Mouse (Mus musculus) adrenal gland (tissue): ENCODE data around the gene Gm5416.
"Not testable (repeated sequence)": the region's sequence is repeated elsewhere in the genome, so short reads cannot be mapped to it uniquely, and the experiment has no call there.

Experiments
- intact Hi-C: fragments of 180-260 bp; cut with DNase I; formaldehyde crosslinking; loops from one replicate; pipeline ENCODE4 v1.15.1; 2025
- long read RNA-seq, 2 experiments: library from polyadenylated mRNA; unstranded; transcript quantifications; one replicate each; pipeline ENCODE4 v2.0.0; 2020; ENCODE audit warnings: borderline replicate concordance in 1 of 2; ENCODE audit not compliant: insufficient replicate concordance in 1 of 2

Gm5416 gene
- long read RNA-seq, experiment 1 = 0 reads
- long read RNA-seq, experiment 2 = 0 reads

DNA sequence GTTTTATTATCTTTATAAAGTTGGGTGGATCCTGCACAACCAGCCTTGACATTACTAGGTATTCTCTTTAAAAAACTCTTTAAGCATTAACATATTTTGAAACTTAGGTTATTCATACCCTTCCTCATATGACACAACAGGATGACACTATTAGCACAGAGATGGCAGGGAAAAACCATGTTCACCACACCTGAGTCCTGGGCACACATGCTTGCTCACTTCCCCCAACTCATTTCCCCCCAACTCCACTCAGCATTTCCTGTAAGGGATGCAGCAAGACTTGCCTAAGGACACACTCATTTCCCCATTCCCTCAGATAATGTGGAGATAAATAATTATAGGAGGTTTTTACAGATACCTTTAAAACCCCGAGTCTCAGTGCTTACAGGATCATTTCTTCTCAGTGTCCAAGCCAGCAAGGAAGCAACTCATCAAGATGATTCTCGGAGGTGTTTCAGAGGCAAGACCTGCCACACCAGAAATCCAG, at the start of gene Gm5416:
Gene Gm5416 (plus strand): TSS at position 437 of the 487 bp plus-strand sequence.
- intact Hi-C loops = loop anchor here (5.0 kb wide), 1 partner anchor 262 kb away; no protein-coding TSS in a partner anchor

DNA sequence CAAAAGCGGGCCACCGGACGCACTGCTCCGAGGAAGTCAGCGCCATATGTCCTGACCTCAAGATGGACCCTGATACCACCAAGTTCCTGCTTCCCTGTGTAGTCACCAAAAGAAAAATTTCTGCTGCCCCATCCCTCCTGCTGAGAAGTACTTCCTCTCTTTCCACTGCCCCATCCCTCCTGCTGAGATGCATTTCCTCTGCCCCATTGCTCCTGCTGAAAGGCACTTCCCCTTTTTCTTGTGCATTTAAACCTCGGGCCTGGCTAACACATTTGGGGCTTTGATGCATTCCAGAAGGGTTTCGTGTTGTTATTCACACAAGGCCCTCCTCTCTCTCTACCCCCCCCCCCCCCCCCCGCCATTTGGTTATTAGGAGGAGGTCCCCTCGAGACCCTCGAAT, 42.4 kb upstream of the Gm5416 start:
- intact Hi-C loops = not testable (repeated sequence)

DNA sequence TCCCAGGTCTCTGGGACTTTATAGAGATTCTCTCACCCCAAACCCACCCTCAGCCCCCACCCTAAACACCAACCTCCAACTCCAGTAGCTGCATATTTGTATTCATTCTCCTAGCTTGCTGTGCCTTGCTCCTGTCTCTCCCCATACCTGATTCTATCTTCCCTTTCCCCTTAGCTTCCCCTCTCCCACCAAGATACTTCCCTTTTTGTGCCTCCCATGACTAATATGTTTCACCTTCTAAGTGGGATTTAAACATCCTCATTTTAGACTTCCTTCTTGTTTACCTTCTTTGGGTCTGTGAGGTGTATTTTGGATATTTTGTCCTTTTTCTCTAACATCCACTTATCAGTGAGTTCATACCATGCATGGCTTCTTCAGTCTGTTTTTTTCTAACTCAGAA, 34.1 kb upstream of the Gm5416 start:
- intact Hi-C loops = no loop called here

DNA sequence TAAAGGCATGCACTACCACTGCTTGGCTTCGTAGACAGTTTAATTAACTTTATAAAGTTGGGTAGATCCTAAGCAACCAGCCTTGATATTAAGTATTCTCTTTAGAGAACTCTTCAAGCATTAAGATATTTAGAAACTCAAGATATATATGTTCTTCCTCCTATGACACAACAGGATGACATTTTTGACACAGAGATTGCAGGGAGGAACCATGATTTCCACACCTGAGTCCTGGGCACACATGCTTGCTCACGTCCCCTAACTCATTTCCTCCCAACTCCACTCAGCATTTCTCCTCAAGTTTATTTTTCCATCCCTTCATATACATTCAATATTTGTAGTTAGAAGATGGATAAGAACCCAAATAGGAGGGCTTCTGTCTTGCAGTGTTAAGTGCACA, 30.3 kb upstream of the Gm5416 start:
- intact Hi-C loops = no loop called here

DNA sequence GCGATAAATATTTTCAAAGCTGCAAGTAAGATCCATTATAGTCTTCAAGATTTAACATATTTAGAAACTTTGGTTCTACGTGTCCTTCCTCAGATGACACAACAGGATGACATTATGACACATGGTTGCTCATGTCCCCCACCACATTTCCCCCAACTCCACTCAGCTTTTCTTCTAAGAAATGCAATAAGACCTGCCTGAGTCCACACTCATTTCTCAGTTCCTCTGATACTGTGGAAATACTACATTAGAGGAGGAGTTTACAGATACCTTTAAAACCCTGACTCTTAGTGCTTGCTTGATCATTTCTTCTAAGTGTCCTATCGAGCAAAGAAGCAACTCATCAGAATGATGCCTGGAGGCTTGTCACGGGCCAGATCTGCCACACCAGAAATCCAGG, 26.3 kb upstream of the Gm5416 start, which contains the start of gene Gm5483:
Gene Gm5483 (plus strand): TSS at position 301 of the 400 bp plus-strand sequence.
- intact Hi-C loops = not testable (repeated sequence)

DNA sequence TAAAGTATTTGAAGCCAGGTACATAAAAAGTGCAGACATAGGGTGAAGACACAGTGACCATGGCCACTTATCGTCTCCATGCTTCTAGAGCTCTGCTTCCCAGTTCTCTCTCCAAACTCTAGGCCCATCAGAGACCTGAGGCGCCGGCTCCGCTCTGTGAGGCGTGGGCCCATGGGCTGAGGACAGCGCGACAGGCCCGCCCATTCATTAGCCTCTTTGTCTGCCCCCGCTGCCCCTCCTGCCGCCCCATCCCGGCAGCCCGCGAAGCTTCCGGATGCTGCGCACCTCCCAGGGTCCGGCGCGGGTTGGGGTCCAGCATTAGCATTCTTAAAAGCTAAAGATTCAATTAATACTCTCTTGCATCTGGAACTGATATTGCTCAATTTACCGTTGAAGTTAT, 11.0 kb upstream of the Gm5416 start:
- intact Hi-C loops = no loop called here

DNA sequence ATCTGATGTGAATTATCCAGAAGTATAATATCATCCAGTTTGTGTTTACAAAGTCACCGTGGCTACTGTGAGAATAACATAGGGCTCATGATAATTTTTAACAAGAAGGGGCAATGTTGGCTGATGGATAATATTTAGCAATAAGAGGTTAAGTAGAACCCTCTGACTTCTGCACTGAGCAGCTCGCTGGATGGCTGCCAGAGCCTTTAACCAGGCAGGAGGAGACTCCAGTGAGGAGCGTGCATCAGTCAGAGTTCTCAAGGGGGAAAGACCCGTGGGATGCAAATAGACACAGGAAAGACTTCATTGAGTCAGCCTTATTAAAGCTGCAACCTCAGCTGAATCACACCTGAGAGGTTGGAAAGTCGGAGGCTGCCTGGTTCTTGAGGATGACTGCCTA, 6.4 kb upstream of the Gm5416 start:
- intact Hi-C loops = no loop called here

DNA sequence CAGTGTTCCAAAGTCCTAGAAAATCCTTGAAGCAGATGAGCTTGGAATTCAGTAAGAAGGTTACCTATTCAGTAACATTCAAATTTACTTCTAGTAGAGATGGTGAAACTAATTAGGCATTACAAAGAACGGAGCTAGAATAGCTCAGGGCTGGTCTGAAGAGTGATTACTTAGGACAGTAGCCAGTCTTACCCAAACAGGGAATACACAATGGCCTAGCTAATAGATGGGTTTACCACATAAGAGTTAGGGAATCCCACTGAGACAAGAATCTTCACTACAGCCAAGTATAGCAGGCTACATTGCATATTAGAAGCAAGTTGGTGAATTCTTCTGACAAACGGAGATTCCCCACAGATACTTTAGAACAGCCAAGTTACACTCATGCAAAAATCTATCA, 4.5 kb upstream of the Gm5416 start:
- intact Hi-C loops = not testable (repeated sequence)

DNA sequence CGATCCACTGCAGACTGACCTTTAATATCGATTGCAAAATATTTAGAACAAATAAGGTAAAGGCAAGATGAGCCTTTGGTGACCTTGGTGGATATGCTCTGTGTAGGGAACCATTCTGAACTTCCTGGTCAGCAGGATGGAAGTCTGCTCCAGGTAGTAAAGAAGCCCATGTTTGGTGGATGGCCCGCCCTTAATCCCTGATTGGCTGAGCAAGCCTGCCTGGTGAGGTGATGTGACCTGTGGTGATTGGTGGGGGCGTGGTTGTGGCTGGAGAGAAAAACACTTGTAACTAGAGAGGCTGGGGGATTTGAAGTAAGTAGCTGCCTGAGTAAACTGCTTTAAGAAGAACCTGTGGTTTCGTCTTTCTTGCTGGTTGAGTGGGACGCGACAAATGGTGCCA, 11.0 kb downstream of the Gm5416 start, which contains the start of gene 2010005H15Rik:
Gene 2010005H15Rik (plus strand): TSS at position 301 of the 400 bp plus-strand sequence.
- intact Hi-C loops = not testable (repeated sequence)

DNA sequence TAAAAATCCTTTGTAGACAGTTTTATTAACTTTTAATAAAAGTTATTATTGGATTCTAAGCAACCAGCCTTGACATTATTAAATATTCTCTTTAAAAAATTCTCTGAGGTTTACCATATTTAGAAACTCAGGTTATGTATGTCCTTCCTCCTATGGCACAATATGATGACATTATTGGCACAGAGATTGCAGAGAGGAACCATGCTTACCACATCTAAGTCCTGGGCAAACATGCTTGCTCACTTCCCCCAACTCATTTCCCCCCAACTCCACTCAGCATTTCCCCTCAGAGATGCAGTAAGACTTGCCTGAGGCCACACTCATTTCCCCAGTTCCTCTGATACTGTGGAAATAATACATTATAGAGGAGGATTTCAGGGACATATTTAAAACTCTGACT, 50.4 kb downstream of the Gm5416 start:
- intact Hi-C loops = not testable (repeated sequence)
